Mouse (Mus musculus) spleen, adult 2 months (tissue): ENCODE measurements at regions not wholly inside any gene's neighbourhood (a gene's known extent, or its start where the extent isn't known, plus 50 kb on each side); places are given as distances from the start of the nearest gene placed in this dataset.

ENCODE experiments used
- DNase-seq, 2 experiments: peaks; one replicate each; pipeline versions ENCODE4 v3.0.0 to v3.0.0-alpha.2; 2012 to 2021; ENCODE audit warnings: low spot score in 2 of 2, low read depth in 1 of 2
- H3K27ac ChIP-seq: fragments of 200-500 bp; 2 replicates; pipeline ENCODE4 v1.5.1; 2012; ENCODE audit warnings: low read length, inconsistent platforms; ENCODE audit not compliant: insufficient read depth
- H3K27me3 ChIP-seq: fragments of 200-500 bp; 2 replicates; pipeline ENCODE4 v1.6.1; 2012; ENCODE audit warnings: mild to moderate bottlenecking, moderate library complexity, low read length, inconsistent platforms; ENCODE audit not compliant: control insufficient read depth, insufficient read depth
- H3K36me3 ChIP-seq: fragments of 200-500 bp; 2 replicates; pipeline ENCODE4 v1.6.1; 2012; ENCODE audit warnings: mild to moderate bottlenecking, low read length, inconsistent platforms; ENCODE audit not compliant: control insufficient read depth, insufficient read depth
- H3K4me1 ChIP-seq: fragments of 200-500 bp; 2 replicates; pipeline ENCODE4 v1.6.1; 2011; ENCODE audit warnings: inconsistent platforms; ENCODE audit not compliant: control insufficient read depth, insufficient read depth, insufficient read length
- H3K4me3 ChIP-seq: fragments of 200-500 bp; 2 replicates; pipeline ENCODE4 v1.5.1; 2011; ENCODE audit warnings: mild to moderate bottlenecking, inconsistent platforms; ENCODE audit not compliant: insufficient read depth, insufficient read length; ENCODE audit errors: extremely low read depth
- CTCF ChIP-seq: fragments of 200-500 bp; IDR thresholded peaks from 2 replicates; pipeline ENCODE4 v1.5.1; 2011; ENCODE audit warnings: mild to moderate bottlenecking, inconsistent platforms; ENCODE audit not compliant: insufficient read depth, insufficient read length, insufficient replicate concordance; ENCODE audit errors: extremely low read depth
- POLR2A ChIP-seq: fragments of 200-500 bp; IDR thresholded peaks from 2 replicates; pipeline ENCODE4 v1.6.1; 2011; ENCODE audit warnings: low read depth, low read length, inconsistent platforms
- WGBS: fragments of 180-500 bp; shearing (Covaris S2); methylation state at CpG from one replicate; pipeline ENCODE4 v1.1.7; 2018; 5-methylcytosine and 5-hydroxymethylcytosine counted together

DNA sequence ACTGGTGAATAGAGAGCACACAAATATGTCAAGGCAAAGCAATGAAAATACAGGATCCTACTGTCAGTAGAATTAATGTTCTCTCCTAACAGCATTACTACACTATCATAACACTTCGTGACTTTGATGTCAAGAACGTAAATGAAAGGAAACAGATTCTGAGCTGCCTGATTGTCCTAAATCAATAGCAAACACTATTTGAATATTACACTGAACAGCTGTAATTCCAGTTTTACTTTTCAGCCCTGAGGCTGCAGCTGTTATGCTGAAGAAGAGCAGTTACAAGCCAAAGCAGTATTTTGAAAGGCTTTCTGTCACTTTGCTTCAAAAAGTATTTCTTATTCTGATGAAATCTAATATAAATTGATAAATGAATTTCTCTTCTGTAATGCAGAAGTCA is 828.7 kb upstream of the Adgrl2 start:
- no peaks in the 10 kb centered on the region for H3K4me1 ChIP-seq
- WGBS: 90% methylated on average over 2 of the region's 2 CpGs
- no peaks in the 10 kb centered on the region for H3K27me3 ChIP-seq
- H3K4me3 ChIP-seq: no peak overlapping the region
- H3K36me3 ChIP-seq: no peaks in the 10 kb centered on the region
- no peak for DNase-seq
- no peak for TF ChIP-seq CTCF
- no peak for TF ChIP-seq POLR2A
- no peak overlapping the region for H3K27ac ChIP-seq

DNA sequence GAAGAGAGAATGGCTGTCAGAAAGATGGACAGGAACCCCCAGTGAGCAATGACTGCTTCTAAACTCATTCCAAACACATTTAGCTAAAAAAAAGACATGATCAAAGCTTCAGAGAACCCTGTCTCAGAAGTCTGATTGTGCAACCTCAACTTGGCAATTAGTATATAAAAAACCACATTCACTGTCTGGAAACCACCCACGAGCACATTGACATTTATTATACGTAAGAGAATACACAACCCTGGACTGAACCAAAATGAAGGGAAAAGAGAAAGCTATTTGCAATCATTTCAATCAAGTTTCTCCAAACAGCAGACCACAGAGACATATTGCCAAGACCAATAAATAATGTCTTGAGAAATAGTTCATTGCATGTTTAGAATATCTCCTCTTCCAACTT is 820.7 kb upstream of the Adgrl2 start:
- Histone ChIP-seq H3K4me1 (no peaks in the 10 kb centered on the region), H3K4me3 (no peak overlapping the region), H3K27me3 (no peaks in the 10 kb centered on the region), H3K27ac (no peak overlapping the region), H3K36me3 (no peaks in the 10 kb centered on the region)
- WGBS: 78% methylated on average over 2 of the region's 2 CpGs
- DNase-seq: no peak
- TF ChIP-seq POLR2A: no peak

DNA sequence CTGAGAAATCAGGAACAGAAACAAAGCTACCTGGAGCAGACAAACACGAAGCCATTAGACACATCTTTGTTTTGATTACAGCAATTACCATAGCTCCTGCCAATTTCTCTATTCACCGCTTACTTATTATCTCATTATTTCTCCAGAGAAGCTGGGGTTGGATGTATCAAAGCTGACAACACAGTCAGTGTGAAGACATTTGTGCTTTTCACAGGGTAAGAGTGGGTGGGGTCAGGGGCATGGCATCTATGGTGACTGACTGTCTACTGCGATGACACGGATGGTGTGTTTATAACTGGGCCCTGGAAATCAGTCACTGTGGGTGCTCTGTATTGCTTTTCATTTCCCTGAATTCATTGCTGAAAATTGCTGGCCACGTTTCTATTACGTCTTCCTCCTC is 815.0 kb upstream of the Adgrl2 start:
- TF ChIP-seq POLR2A (no peak), CTCF (no peak)
- DNase-seq: no peak
- H3K4me3 ChIP-seq: no peak overlapping the region
- no peaks in the 10 kb centered on the region for H3K4me1 ChIP-seq
- H3K27ac ChIP-seq: no peak overlapping the region
- WGBS: 86% methylated on average over 6 of the region's 6 CpGs
- no peaks in the 10 kb centered on the region for H3K27me3 ChIP-seq
- H3K36me3 ChIP-seq: no peaks in the 10 kb centered on the region

DNA sequence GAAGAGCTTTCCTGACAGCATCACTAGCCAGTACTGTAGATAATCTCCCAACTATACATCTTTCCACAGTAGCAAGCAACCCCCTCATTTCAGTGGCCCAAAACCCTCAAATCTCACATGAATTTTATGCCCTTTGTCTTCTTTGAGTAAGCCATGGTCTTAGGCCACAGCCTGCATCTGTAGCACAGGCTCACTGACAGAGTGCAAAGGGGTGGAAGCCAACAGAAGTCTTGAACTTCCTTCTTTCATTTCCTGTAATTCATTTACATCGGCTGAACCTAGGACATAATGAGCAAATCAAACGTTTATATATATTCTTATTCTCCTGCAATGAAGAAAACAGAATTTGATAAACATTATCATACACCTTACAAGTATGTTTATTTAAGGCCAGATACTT is 805.8 kb upstream of the Adgrl2 start:
- no peaks in the 10 kb centered on the region for H3K36me3 ChIP-seq
- H3K4me3 ChIP-seq: no peak overlapping the region
- TF ChIP-seq POLR2A (no peak), CTCF (no peak)
- DNase-seq: no peak
- no peaks in the 10 kb centered on the region for H3K27me3 ChIP-seq
- H3K4me1 ChIP-seq: no peaks in the 10 kb centered on the region
- WGBS: 7% methylated on average over 2 of the region's 2 CpGs
- no peak overlapping the region for H3K27ac ChIP-seq

DNA sequence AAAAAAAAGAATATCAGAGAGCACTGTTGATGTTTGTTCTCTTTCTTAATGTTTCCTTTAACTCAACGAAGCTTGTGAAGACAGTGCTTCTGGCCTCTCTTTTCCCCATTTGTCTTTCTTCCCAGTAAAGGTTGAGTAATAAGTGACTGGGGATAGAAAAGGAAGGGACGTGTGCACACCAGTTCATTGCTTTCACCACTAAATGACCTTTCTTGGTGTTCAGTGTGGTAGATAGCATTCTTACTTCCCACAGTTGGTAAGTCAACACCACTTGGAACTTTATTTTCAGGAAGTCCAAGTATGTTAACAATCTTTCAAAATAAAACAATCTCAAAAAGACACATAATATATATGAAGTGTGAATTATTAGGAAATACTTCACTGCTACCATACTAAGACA is 801.2 kb upstream of the Adgrl2 start:
- no peaks in the 10 kb centered on the region for H3K36me3 ChIP-seq
- WGBS: 81% methylated on average over 2 of the region's 2 CpGs
- TF ChIP-seq POLR2A (no peak), CTCF (no peak)

DNA sequence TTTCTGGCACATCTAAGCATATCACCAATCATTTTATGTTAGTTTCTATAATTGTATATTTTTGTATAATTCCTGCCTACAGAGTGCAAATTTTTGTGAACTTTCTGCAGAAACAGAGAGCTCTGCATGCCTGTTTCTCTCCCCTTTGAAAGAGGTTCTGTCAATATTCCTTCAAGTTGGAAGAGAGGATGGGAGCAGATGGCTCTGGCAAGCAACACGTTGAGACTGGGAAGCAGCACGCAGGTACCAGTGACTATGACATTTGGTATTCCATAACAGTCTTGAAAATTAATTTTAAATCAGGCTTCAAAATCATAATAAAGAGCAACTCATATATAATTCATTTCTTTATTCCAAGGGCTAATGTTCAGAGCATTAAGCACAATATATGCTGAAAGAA is 795.7 kb upstream of the Adgrl2 start:
- Histone ChIP-seq H3K4me3 (no peak overlapping the region), H3K4me1 (no peaks in the 10 kb centered on the region), H3K27ac (no peak overlapping the region), H3K36me3 (no peaks in the 10 kb centered on the region), H3K27me3 (no peaks in the 10 kb centered on the region)
- TF ChIP-seq CTCF: no peak
- TF ChIP-seq POLR2A: no peak
- 88% methylated on average over 2 of the region's 2 CpGs for WGBS
- no peak for DNase-seq

More for the DNA sequence above, 801.2 kb upstream of the Adgrl2 start:
- H3K27ac ChIP-seq: no peak overlapping the region
- H3K27me3 ChIP-seq: no peaks in the 10 kb centered on the region
- no peak for DNase-seq
- no peaks in the 10 kb centered on the region for H3K4me1 ChIP-seq
- H3K4me3 ChIP-seq: no peak overlapping the region

DNA sequence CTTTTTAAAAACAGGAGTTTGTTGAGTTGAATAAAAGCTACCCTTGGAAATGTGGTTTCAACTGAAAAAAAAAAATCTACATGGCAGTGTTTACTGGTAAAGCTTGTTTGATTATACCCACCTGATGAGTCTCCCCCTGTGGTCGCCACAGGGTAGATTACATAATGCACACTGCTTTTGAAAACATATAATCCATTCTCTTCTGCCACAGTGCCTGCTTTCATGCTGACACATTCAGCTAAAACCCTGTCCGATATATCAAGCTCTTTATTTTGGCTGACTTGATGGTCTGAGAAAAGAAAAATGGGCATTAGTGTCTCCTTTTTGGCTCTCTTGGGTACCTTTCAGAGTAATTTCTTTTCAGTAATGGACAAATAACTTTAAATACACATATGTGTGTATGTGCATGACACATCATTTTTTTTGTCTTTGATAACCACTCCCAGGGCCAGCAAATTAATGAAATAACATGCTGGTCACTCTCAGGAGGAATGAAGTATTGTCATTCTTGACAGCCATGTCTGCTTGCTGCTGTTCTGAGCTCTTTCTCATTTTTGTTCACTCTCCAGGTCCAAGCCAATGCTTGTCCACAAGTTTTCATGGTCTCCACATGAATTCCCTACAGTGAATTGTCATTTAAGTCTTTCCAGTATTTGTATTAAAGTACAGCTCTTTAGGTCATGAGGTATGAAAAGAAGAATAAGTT is 793.7 kb upstream of the Adgrl2 start:
- no peaks in the 10 kb centered on the region for H3K27me3 ChIP-seq
- TF ChIP-seq POLR2A (no peak), CTCF (no peak)
- H3K36me3 ChIP-seq: no peaks in the 10 kb centered on the region
- no peaks in the 10 kb centered on the region for H3K4me1 ChIP-seq
- H3K4me3 ChIP-seq: no peak overlapping the region
- no peak overlapping the region for H3K27ac ChIP-seq
- WGBS: 88% methylated on average over 2 of the region's 2 CpGs
- no peak for DNase-seq
